Mouse (Mus musculus) layer of hippocampus, adult 18-20 months (tissue): ENCODE results near the gene Ciz1. TPM values are rescaled to one million over a fixed set of nuclear protein-coding genes. Genes with fewer than 3 reads are reported as not detected.
A peak's percentile ranks its signal among the peaks of the same experiment; 100 is the strongest.

Experiments used
- DNase-seq, 2 experiments: peaks; one replicate each; pipeline ENCODE4 v3.0.0; 2022; ENCODE audit warnings: low spot score in 2 of 2
- total RNA-seq, 2 experiments: library from RNA; stranded (reverse); gene quantifications; 2 replicates each; pipeline ENCODE4 v1.2.3; 2021

Ciz1 gene
- total RNA-seq, 2 experiments from 2014 or later = 69.3 to 77.0 TPM

- DNase-seq = no peak
Observed at GRCm38 (mm10) chr2:32375317-32375940, 23.3 kb downstream of the Ciz1 start.

DNA sequence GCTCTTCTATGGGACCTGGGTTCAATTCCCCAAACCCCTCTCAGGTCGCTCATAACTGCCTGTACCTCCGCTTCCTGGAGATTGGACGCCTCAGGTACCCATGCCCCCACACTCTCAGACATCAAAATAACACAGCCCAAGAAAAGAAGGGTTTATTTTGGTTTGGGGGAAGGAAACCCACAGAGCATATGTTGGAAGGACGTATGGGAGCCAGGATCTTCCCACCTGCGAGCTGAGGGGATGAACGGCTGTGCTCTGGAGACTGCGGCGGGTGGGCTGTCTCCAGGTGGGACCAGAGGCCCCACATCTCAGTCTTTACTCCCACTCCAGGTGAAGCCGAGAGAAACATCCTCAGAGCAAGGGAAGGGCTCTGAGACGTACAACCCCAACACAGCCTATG, 24.8 kb downstream of the Ciz1 start:
- no peak for DNase-seq

DNA sequence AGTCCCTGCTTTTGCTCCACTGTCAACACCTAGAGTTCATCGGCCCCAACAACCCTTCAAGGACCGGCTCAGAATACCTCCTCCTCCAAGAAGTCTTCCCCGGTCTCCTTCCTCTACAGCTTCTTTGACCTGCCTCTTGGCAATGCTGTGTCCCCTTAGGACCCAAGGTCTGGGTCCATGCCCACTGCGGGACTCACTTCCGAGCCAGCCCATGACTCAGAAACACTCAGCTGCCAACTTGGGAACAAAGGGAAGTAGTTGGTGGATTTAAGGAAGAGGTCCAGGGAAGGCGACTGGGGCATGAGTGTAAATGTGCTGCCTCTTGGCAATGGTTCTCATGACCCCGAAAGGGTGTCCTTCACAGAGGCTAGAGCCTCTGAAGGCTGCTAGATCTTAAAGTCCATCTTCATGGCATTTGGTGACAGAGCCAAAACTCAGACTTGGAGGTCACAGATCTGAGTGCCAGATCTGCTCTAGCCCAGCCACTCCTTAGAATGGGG, 27.9 kb downstream of the Ciz1 start:
- no peak for DNase-seq

DNA sequence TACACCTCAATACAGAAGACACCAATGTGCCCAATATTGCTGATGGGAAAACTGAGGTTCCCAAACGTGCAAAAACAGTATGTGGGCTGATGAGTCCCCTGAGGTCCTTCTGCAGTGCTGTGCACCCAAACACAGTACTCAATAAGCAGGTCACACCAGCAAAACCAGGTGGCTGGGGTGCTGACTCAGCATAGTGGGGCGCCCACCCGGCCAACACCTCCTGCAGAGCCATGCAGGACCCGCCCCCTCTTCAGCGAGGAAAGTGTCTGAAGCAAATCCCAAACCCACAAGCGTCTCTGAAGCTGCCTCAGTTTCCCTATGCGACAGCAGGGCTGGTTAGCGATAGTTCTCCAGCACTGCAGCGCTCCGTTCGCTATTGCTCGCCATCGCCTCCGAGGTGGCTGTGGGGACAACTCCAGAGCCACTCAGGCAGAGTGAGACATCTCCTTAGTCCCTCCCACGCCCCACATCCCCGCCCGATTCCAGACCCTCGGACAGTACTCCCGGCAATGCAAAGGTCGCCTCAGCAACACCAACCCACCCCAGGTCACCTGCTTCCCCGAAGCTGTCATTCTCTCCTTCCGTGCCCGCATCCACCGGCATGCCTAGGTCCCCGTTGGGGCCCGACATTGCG, 29.1 kb downstream of the Ciz1 start:
- peak in 1 of 2 experiments; percentile 50 for DNase-seq

- peak; percentile 92 to 94 for DNase-seq
Observed at GRCm38 (mm10) chr2:32381775-32382223, 29.7 kb downstream of the Ciz1 start, which contains the start of gene 1110008P14Rik. TSS of gene 1110008P14Rik (minus strand) at chr2:32381938.

DNA sequence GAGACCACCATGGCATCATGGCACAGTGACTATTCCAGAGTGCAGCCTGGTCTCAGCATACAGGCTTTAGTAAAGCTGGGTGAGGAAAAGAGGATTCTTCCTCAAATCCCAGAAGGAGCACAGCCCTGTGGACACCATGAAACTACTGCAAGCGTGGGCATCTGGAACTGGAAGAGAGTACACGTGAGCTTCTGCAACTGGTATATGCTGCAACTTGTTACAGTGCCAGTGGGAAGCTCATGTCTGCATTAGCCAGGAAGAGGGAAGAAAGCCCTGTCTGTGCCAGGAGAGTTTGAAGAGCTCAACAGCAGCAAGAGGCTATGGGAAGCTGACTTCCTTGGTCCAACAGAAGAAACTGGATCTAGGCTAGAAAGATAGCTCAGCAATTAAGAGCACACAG, 30.6 kb downstream of the Ciz1 start:
- no peak for DNase-seq

DNA sequence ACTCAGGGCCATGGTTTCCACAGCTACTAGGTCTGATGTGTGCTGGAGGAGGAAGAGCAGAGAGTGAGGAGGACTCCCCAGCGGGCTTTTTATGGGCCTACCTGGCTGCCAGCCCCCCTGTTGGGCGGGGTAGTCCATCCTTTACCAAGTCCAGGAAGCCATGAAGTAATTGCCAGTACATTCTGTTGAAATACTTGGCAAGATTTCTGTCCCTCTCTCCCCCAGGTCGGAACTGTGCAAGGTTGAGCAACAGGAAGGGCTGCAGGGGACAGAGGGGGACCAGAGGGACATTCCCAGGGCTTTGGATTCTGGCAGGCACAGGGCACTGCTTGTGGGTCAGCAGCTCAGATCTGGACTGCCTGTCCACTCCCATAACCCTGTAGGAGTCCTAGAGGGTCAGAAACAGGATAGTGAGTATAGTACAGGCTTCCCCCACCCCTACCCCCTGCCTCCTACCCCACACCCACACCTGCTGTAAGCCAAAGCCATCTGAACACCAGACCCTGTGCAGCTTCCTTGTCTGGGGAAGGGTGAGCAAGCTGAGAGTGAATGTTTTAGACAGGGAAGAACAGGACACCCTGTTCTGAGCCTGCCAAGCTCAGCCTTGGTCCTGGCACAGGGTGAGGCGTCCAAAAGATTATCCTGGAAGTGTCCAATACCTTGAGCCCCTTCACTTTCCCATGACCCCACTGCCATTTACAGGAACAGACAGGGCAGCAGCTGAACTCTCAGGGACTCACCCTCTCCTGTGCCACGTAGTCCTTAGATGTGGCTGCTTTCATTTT, 35.8 kb downstream of the Ciz1 start, which contains the start of gene Lcn2:
TSS of gene Lcn2 (minus strand) at position 547 of the 785 bp plus-strand sequence.
- DNase-seq = no peak

DNA sequence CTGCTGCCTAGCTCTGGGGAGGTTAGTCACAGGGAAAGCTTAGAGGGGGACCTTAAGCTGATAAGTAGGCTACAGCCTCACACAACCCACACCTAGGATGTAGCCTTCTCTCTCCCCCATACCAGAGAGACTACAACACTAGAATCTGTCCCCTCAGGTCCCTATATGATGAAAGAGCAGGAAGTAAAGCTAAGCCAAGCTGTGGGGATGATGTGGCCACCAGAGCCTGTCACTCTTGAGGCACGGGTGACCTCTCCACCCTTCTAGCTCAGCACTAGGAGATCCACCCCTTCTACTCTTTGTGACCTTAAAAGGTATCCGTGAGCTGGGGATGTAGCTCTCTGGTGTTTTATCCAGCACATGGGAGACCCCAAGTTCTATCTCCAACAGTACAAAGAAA, 37.0 kb downstream of the Ciz1 start:
- no peak for DNase-seq

DNA sequence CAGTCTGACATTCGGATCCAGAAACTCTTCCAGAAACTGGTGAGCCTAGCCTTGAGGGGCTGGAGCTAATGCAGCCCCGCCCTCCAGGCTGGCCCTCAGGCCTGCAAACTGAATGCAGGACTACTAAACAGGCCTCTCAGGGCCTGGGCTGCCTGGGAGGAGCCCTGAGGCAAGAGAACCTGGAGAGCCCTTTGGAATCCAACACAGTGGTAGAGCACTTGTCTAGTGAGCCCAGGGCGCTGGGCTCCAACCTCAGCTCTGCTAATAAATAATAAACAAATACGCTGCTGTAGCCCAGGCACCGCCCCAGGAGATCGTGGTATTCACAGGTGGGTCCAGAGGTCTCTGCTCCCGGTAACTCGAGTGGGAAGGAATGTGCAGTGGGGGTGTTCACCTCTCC, 38.7 kb downstream of the Ciz1 start:
- no peak for DNase-seq

DNA sequence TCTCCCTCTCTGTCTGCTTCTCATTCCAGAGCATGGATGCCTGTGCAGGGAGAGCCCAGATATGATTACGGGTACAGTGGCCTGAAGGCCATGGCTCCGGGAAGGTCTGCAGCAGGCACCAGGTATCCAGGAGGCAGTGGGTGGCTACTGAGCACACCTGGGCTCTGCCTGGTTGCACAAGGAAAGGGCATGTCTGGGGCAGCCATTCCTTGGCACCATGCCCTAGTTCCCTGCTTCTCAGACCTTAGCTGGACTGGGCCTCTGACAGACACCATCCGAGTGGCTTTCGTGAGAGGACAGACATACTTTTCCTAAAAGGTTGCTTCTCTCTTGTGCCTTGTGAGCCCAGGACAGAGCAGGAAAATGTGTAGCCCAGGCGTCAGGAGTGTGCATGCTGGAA, 39.9 kb downstream of the Ciz1 start:
- DNase-seq = no peak

GRCm38 (mm10) chr2:32394973-32395372, 42.8 kb downstream of the Ciz1 start:
- DNase-seq = peak in 1 of 2 experiments; percentile 45

GRCm38 (mm10) chr2:32395484-32395945, 43.4 kb downstream of the Ciz1 start, which contains the start of gene Ptges2:
TSS of gene Ptges2 (plus strand) at chr2:32395896.
- peak; percentile 89 to 94 for DNase-seq

DNA sequence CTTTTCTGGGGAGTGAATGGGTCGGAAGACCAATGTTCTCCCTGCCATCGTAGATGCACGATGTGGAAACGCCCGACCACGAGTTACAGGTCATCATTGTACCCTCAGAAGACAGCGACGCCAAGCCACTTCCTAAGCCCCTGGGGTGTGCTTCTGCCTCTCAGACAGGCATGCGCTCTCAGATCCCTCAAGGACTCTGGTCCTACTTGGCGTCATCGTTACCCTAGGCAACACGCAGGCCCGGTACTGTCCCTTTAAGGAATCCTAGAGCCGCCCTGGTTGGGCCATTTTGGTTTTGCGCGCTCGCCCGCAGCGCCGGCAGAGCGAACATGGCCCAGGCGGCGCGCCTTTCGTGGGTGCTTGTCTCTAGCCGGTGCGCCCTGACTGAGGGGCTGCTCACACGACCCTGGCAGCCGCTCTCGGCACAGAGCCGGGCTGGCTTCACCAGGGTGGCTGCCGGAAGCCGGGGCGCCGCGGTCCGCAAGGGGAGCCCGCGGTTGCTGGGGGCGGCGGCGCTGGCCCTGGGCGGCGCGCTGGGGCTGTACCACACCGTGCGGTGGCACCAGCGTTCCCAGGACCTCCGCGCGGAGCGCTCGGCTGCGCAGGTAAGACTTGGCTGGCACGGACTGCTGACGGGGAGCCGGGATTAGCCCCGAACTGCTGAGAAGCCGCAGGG, 44.0 kb downstream of the Ciz1 start:
- peak; percentile 90 to 96 for DNase-seq

- no peak for DNase-seq
Observed at GRCm38 (mm10) chr2:32396695-32397094, 44.6 kb downstream of the Ciz1 start.

DNA sequence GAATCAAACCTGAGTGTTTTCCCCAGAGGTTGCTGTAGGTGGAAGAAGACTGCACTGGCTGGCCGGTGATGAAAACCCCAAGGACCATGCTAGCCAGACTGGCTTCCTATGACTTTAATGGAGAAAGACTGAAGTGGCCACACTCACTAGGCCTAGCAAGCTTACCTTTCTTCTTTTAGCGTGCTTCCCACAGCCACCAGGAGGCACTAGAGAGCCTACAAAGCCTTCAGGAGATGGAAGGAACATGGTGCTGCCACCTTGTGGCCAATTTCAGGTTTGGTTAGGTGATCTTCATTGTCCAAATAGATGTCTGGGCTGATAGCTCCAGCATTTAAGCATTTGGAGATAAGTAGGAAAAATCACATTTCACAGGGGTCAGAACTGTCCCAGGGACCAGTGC, 52.5 kb downstream of the Ciz1 start:
- DNase-seq = peak; percentile 88 to 98

- no peak for DNase-seq
Observed at GRCm38 (mm10) chr2:32407144-32407824, 55.2 kb downstream of the Ciz1 start.

DNA sequence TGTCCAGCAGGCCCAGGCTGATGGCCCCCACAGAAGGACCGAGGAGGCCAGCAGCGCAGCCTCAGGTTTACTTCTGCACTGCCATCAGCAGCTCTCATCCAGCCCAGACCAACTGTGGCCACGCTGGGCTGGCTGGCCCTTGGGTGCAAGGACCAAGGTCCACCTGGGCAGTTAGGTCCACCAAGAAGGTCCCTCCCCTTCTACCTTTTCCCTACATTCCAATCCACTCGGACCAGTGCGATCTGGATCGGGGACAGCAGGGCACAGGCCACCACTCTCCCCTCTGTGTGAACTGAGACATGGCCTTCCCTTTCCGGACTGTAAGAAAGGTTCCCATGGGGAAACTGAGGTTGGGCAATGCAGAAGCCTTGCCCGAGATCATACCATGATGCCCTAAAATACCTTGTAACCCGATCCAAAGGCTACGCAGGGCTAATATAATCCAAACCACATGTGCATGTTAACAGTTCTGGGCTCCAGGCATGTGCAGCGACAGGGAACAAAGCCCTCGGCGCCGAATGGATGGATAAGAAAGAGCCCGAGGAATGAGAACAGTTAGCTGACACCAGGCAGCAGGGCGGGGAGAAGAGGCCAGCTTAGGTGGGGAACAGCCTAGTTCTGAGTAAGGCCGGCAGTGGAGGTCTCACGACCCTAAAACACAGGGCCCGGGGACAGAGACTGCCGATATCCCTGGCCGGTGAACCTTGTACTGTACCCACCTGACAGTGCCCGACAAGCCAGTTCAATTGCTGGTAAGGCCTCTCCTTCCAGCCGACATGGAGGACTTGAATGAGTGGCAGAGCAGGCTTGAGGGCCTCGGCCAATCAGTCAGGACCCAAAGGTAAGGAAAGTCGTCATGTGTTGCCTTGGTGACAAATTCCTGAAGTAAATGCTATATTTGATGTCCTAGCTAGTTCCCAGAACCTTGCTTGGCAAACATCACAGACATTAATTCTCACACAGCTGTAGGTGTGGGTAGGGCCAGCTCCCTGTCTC, 56.6 kb downstream of the Ciz1 start:
- no peak for DNase-seq

- no peak for DNase-seq
Observed at GRCm38 (mm10) chr2:32411407-32411806, 59.3 kb downstream of the Ciz1 start.
